Mouse (Mus musculus) midbrain, embryonic 14.5 days (tissue): ENCODE measurements around the gene Bcl2l1. TPM values are rescaled to one million over a fixed set of nuclear protein-coding genes. Genes with fewer than 3 reads are reported as not detected.

Experiments used
- ATAC-seq: fragments of 200-750 bp; cut with Nextera tagmentation; 2 replicates; pipeline ENCODE4 v1.8.0; 2017; ENCODE audit warnings: moderate number of reproducible peaks, moderate library complexity; ENCODE audit not compliant: low FRiP score, low TSS enrichment
- DNase-seq: peaks from one replicate; pipeline ENCODE4 v3.0.0-alpha.2; 2015
- H3K27ac ChIP-seq: fragments of 300-500 bp; sonication (generic); replicated peaks from 2 replicates; pipeline ENCODE4 v1.5.1; 2014; ENCODE audit warnings: mild to moderate bottlenecking, low read depth, low read length, moderate library complexity
- H3K27me3 ChIP-seq: fragments of 300-500 bp; sonication (generic); 2 replicates; pipeline ENCODE4 v1.6.1; 2014; ENCODE audit warnings: low read length, control low read depth, mixed read lengths; ENCODE audit not compliant: control insufficient read depth, insufficient read depth
- H3K36me3 ChIP-seq: fragments of 300-500 bp; sonication (generic); 2 replicates; pipeline ENCODE4 v1.6.1; 2014; ENCODE audit warnings: low read length, control low read depth; ENCODE audit not compliant: control insufficient read depth, insufficient read depth
- H3K4me1 ChIP-seq: fragments of 300-500 bp; sonication (generic); 2 replicates; pipeline ENCODE4 v1.6.1; 2014; ENCODE audit warnings: mild to moderate bottlenecking, antibody characterized with exemption, low read length, control low read depth; ENCODE audit not compliant: control insufficient read depth, insufficient read depth
- H3K4me2 ChIP-seq: fragments of 300-500 bp; sonication (generic); 2 replicates; pipeline ENCODE4 v1.6.1; 2014; ENCODE audit warnings: mild to moderate bottlenecking, low read length, moderate library complexity
- H3K4me3 ChIP-seq: fragments of 300-500 bp; sonication (generic); replicated peaks from 2 replicates; pipeline ENCODE4 v1.5.1; 2014; ENCODE audit warnings: low read depth, low read length
- H3K9ac ChIP-seq: fragments of 300-500 bp; sonication (generic); replicated peaks from 2 replicates; pipeline ENCODE4 v1.6.1; 2014; ENCODE audit warnings: mild to moderate bottlenecking, low read length, moderate library complexity
- H3K9me3 ChIP-seq: fragments of 300-500 bp; sonication (generic); 2 replicates; pipeline ENCODE4 v1.6.1; 2016; ENCODE audit warnings: low read length, control low read depth, mixed read lengths; ENCODE audit not compliant: control insufficient read depth
- WGBS: fragments of 180-500 bp; shearing (Covaris S2); extraction: QIAGEN DNeasy Blood & Tissue Kit; methylation state at CpG from one replicate; pipeline ENCODE4 v1.1.7; 2014; 5-methylcytosine and 5-hydroxymethylcytosine counted together
- polyA plus RNA-seq: library from polyadenylated mRNA; unstranded; fragments of >200 nt; fragmentation: Nextera tagmentation; extraction: Ambion mirVana; gene quantifications from 2 replicates; pipeline ENCODE4 v1.2.1, GENCODE M21; 2014

Bcl2l1 gene
- 171 and 208 TPM in 2 replicates for polyA plus RNA-seq

DNA sequence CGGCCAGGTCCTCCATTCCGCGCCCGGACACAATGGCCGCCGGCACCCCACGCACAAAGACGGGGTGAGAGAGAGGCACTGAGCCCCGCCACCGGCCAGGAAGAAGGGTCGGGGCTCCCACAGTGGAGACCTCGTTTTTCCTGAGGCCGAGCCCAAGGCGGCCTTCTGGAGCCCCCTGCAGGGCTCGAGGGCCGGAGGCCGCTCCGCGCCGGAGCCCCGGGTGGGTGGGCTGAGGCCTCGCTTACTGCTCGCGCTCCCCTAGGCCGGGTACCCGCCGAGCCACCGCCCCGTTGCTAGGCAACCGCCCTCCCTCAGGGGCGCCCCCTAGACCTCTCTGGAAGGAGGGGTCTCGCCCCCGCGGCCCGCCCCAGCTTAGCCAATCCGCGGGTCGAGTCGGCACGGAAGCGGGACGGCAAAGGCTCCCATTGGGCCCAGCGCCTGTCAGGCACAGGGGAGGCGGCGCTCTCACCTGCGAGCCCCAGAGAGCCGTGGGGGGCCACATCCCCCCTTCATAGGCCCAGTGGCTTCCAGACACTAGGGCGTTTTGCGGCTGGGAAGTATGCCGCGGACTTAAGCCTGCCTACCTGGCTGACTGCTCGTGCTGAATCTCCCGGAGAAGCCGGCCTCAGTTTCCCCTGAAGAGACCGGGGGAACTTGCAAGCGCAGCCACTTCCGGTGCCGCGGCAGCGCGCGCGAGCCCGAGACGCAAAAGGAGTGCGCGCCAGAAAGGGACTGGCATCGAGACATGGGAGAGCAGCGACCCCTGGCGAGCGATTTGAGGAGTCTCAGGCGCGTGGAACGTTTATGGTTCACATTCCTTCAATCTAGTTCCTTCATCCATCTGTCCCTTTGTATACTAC is at the start of gene Bcl2l1:
TSS of gene Bcl2l1 (minus strand) at position 710 of the 860 bp plus-strand sequence.
- H3K4me3 ChIP-seq, result peak within 1 kb of the TSS; percentile 62
- H3K4me1 ChIP-seq, result peaks cover 35% of the 10 kb centered on the region
- DNase-seq (peak; percentile 99), ATAC-seq (peak; percentile 98)
- H3K27ac ChIP-seq, result peak within 1 kb of the TSS; percentile 96
- H3K9ac ChIP-seq, result peak within 1 kb of the TSS; percentile 86
- under 1% methylated on average over 74 of the region's 74 CpGs for WGBS
- no peaks in the 10 kb centered on the region for H3K9me3 ChIP-seq
- no peaks in the 10 kb centered on the region for H3K27me3 ChIP-seq
- H3K4me2 ChIP-seq, result peak within 1 kb of the TSS; percentile 74
- H3K36me3 ChIP-seq, result peaks cover 5% of the 10 kb centered on the region; the same call in 1 of the 2 replicates

DNA sequence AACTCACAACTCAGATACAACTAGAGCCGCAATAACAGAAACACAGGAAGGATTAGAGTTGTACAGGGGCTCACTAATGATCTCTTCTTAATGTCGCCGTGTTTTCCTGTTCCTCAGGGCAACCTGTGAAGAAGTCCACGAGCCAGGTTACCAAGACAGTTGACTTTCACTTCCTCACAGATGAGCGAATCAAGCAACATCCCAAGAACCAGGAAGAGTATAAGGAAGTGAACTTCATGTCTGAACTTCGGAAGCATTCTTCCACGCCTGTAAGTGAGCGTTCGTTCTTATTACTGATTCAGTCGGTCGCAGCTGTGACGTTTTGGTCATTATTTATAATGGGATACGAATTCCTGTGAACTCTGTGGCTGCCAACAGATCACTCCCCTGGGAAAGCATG is 49.4 kb upstream of the Bcl2l1 start:
- Histone ChIP-seq H3K4me2 (no peak overlapping the region), H3K4me1 (no peaks in the 10 kb centered on the region), H3K9me3 (no peaks in the 10 kb centered on the region), H3K36me3 (peaks cover 37% of the 10 kb centered on the region), H3K4me3 (no peak overlapping the region), H3K27me3 (no peaks in the 10 kb centered on the region), H3K9ac (no peak overlapping the region), H3K27ac (no peak overlapping the region)
- 89% methylated on average over 13 of the region's 13 CpGs for WGBS
- ATAC-seq, result no peak
- no peak for DNase-seq

DNA sequence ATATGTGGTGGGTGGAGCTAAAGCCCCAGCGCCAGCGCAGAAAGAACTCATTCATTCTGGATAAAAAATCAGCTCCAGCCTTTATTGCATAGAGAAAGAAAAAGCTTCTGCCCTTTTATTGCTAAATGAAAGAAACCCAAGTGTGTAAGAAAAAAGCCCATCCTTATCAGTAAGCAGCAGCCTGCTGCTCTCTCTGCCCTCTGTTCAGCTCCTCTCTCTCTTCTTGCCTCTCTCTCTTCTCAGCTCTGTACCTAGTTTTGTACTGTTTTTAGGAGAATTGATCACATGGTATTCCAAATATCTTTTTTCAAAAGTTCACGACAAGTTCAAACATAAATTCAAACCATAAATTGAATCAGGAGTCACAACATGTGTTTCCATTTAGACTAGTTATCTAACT is 46.7 kb upstream of the Bcl2l1 start:
- DNase-seq (no peak), ATAC-seq (no peak)
- Histone ChIP-seq H3K9ac (no peak overlapping the region), H3K4me1 (no peaks in the 10 kb centered on the region), H3K4me2 (no peak overlapping the region), H3K27ac (no peak overlapping the region), H3K27me3 (no peaks in the 10 kb centered on the region), H3K36me3 (peaks cover 26% of the 10 kb centered on the region), H3K4me3 (no peak overlapping the region), H3K9me3 (no peaks in the 10 kb centered on the region)
- 90% methylated on average over 3 of the region's 3 CpGs for WGBS

- no peaks in the 10 kb centered on the region for H3K4me1 ChIP-seq
- H3K9ac ChIP-seq, result no peak overlapping the region
- no peak overlapping the region for H3K4me3 ChIP-seq
- DNase-seq (no peak), ATAC-seq (no peak)
- 97% methylated on average over 6 of the region's 6 CpGs for WGBS
- no peak overlapping the region for H3K27ac ChIP-seq
- no peak overlapping the region for H3K4me2 ChIP-seq
- no peaks in the 10 kb centered on the region for H3K27me3 ChIP-seq
- H3K9me3 ChIP-seq, result no peaks in the 10 kb centered on the region
- no peaks in the 10 kb centered on the region for H3K36me3 ChIP-seq
Measured at GRCm38 (mm10) chr2:152863346-152863745, 31.8 kb upstream of the Bcl2l1 start.

- Histone ChIP-seq H3K27me3 (no peaks in the 10 kb centered on the region), H3K9ac (no peak overlapping the region), H3K4me1 (no peaks in the 10 kb centered on the region), H3K9me3 (no peaks in the 10 kb centered on the region), H3K4me2 (no peak overlapping the region), H3K36me3 (no peaks in the 10 kb centered on the region), H3K4me3 (no peak overlapping the region), H3K27ac (no peak overlapping the region)
- 83% methylated on average over 3 of the region's 3 CpGs for WGBS
- no peak for DNase-seq
- ATAC-seq, result no peak
Measured at GRCm38 (mm10) chr2:152862638-152863037, 31.1 kb upstream of the Bcl2l1 start.

- Histone ChIP-seq H3K4me2 (no peak overlapping the region), H3K9me3 (no peaks in the 10 kb centered on the region), H3K36me3 (0 out of 2 replicates have a peak, but pooled peaks cover 1% of the 10 kb centered on the region), H3K27me3 (no peaks in the 10 kb centered on the region), H3K9ac (no peak overlapping the region), H3K27ac (no peak overlapping the region), H3K4me1 (no peaks in the 10 kb centered on the region), H3K4me3 (no peak overlapping the region)
- no peak for DNase-seq
- ATAC-seq, result no peak
- 91% methylated on average over 1 of the region's 1 CpGs for WGBS
Measured at GRCm38 (mm10) chr2:152861891-152862290, 30.4 kb upstream of the Bcl2l1 start.

DNA sequence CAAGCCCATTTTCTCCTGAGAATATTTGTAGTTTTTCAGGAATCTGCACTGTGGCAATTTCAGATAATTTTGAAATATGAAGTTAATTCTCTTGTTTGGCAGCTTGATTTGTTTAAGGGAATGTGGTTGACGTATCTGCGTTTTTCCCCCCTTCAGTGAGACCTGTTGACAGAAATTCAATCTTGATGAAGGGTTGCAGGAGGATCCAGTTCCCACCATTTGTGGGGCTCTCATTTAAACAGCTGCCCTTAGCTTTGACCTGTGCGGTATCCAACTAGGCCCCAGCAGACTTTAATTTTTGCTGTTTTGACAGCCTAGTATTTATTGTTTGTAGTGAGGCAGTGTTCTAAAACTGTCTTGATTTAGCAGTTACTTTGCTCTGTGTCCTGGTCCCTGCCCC is 28.0 kb upstream of the Bcl2l1 start:
- ATAC-seq, result no peak
- Histone ChIP-seq H3K9me3 (no peaks in the 10 kb centered on the region), H3K9ac (no peak overlapping the region), H3K4me1 (no peaks in the 10 kb centered on the region), H3K36me3 (0 out of 2 replicates have a peak, but pooled peaks cover 4% of the 10 kb centered on the region), H3K4me3 (no peak overlapping the region), H3K27ac (no peak overlapping the region), H3K4me2 (no peak overlapping the region), H3K27me3 (no peaks in the 10 kb centered on the region)
- WGBS, result 91% methylated on average over 3 of the region's 3 CpGs
- DNase-seq, result no peak

DNA sequence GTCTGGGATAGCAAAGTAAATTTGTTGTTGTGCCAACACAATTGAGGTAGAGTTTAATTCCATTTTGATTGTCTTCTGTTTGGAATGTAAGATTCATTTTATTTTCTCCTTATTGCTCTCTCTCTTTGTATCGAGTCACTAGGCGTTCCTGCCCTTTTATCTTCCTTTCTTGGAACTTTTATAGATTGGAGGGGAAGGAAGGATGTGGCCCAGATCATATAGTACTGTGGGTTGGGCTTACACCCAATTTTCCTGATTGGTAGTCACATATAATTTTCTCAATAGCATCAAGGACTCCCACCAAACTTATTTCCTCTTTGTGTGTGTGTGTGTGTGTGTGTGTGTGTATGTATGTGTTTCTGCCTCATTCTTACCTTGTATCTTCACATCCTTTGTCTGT is 16.9 kb upstream of the Bcl2l1 start:
- DNase-seq (no peak), ATAC-seq (no peak)
- Histone ChIP-seq H3K27ac (no peak overlapping the region), H3K27me3 (no peaks in the 10 kb centered on the region), H3K4me3 (peak overlapping the region; percentile 65), H3K9ac (peak overlapping the region; percentile 42), H3K4me1 (0 out of 2 replicates have a peak, but pooled peaks cover 4% of the 10 kb centered on the region), H3K9me3 (no peaks in the 10 kb centered on the region), H3K4me2 (peak overlapping the region; percentile 73), H3K36me3 (no peaks in the 10 kb centered on the region)
- 11% methylated on average over 2 of the region's 2 CpGs for WGBS

DNA sequence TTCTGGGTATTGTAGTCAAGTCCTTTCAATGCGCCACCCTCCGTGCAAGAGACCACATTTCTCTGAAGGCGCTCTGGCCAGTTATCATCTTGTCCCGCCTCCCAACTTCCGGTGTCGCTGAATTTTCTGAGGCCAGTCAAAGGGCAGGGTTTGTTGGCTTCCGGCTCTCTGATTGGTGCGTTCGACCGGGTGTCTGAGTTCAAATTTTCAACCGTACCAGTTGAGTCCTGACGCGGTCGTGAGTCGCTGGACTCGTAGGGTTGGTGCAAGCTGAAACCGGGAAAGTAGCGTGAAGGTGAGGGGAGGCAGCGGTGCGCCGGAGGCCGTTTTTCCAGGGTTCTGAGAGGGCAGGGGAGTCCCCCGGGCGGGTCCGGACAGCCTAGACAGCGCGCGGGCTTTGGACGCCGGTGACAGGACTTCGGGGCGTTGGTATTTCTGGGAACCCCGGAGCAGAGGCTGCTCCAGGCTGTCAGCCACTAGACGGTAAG is 16.3 kb upstream of the Bcl2l1 start, which contains the start of gene Tpx2:
TSS of gene Tpx2 (plus strand) at position 150 of the 488 bp plus-strand sequence.
- WGBS, result under 1% methylated on average over 34 of the region's 34 CpGs
- ATAC-seq (peak; percentile 96), DNase-seq (peak; percentile 99)
- peak within 1 kb of the TSS; percentile 73 for H3K4me2 ChIP-seq
- H3K36me3 ChIP-seq, result no peaks in the 10 kb centered on the region
- H3K9me3 ChIP-seq, result no peaks in the 10 kb centered on the region
- 0 out of 2 replicates have a peak, but pooled peaks cover 4% of the 10 kb centered on the region for H3K4me1 ChIP-seq
- H3K27me3 ChIP-seq, result no peaks in the 10 kb centered on the region
- peak within 1 kb of the TSS; percentile 42 for H3K9ac ChIP-seq
- peak within 1 kb of the TSS; percentile 65 for H3K4me3 ChIP-seq
- H3K27ac ChIP-seq, result no peak within 1 kb of the TSS
